Mouse (Mus musculus) myocyte (in vitro differentiated cells): ENCODE results near the gene Rpl13a.

ENCODE experiments used
- POLR2A ChIP-seq: IDR thresholded peaks from one replicate; pipeline ENCODE4 v1.6.1; 2011; ENCODE audit warnings: low read depth, mild to moderate bottlenecking, control low read depth, moderate library complexity; ENCODE audit not compliant: insufficient read length
- SRF ChIP-seq: IDR thresholded peaks from one replicate; pipeline ENCODE4 v1.6.1; 2011; ENCODE audit warnings: low read depth; ENCODE audit not compliant: control insufficient read depth, insufficient read length
- TCF12 ChIP-seq: IDR thresholded peaks from one replicate; pipeline ENCODE4 v1.6.1; 2011; ENCODE audit warnings: mild to moderate bottlenecking, control low read depth; ENCODE audit not compliant: poor library complexity, insufficient read depth, severe bottlenecking

DNA sequence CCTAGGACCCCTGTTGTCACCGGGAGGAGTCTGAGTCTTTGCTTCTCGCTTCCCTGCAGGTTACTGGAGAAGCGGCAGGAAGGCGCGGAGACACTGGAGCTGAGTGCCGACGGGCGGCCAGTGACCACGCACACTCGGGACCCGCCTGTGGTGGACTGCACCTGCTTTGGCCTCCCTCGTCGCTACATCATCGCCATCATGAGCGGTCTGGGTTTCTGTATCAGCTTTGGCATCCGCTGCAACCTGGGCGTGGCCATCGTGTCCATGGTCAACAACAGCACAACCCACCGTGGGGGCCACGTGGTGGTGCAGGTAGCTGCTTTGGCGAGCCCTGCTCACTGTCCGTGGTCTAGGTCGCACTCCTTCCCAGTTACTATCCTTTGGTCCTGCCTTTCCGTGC lies 40.1 kb upstream of the Rpl13a start:
- no peak for TF ChIP-seq SRF
- no peak for TF ChIP-seq TCF12
- no peak for TF ChIP-seq POLR2A
